Comparison of ENCODE assay signal across 9 mouse cellular contexts in the genomic region with DNA sequence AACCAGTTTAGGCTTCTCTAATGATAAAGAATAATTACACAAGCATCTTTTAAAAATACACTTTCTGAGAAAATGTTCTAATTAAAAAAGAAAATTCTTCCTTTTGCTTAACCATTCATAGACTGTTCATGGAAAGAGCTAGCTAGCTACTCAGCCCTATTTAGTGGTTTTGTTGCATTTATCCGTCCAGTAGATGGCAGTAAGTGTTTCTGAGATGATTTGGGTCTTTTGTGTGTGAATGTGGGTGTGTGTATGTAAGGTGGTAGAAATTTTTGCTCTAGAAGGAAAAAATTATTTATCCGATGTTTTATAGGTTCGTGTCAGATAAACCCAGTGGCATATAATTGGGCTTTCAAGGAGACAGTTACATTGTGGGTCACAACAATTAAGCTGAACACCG.
DNase-seq lines count a peak whose midpoint lies in the region; ATAC-seq and TF ChIP-seq lines count a peak whose summit lies in the region.
"Had no signal": no experiment of that assay in that cellular context is flagged by ENCODE, and none has a peak within 500 bp of the region (broad histone marks: within the 10 kb centered on the region; RNA-seq: fewer than 3 reads in every experiment).

No protein-coding gene starts in this region.

- TF ChIP-seq EP300 in heart, postnatal 0 days (IDR thresholded peaks at IDR 0.05; ENCODE audit: low read depth), result no peak

- no peak for ATAC-seq in heart, postnatal 0 days (ENCODE audit: insufficient read depth, low read depth)
- peak; percentile 67; the same call in 1 of the 2 replicates for ATAC-seq in midbrain, embryonic 11.5 days (ENCODE audit: low FRiP score)
- ATAC-seq in forebrain, embryonic 15.5 days (replicated peaks), result peak; percentile 82

- H3K9ac ChIP-seq in heart, postnatal 0 days (replicated peaks; ENCODE audit: low read depth, low read length), result no peak overlapping the region
- no peak overlapping the region for H3K9ac ChIP-seq in midbrain, embryonic 11.5 days (ENCODE audit: low read length)
- no peak overlapping the region for H3K9ac ChIP-seq in forebrain, embryonic 15.5 days (replicated peaks)
- H3K9ac ChIP-seq: heart, embryonic 13.5 days had no signal

- H3K36me3 ChIP-seq in heart, postnatal 0 days (replicated peaks; ENCODE audit: control insufficient read depth, insufficient read depth, low read length), result no peaks in the 10 kb centered on the region
- H3K36me3 ChIP-seq in heart, embryonic 10.5 days, result no peaks in the 10 kb centered on the region
- H3K36me3 ChIP-seq in midbrain, embryonic 11.5 days (ENCODE audit: control insufficient read depth, insufficient read depth, low read length), result no peaks in the 10 kb centered on the region
- no peaks in the 10 kb centered on the region for H3K36me3 ChIP-seq in midbrain, embryonic 10.5 days
- no peaks in the 10 kb centered on the region for H3K36me3 ChIP-seq in forebrain, embryonic 15.5 days
- H3K36me3 ChIP-seq: heart, embryonic 13.5 days had no signal

- no peaks in the 10 kb centered on the region for H3K4me1 ChIP-seq in heart, postnatal 0 days (ENCODE audit: control insufficient read depth, insufficient read depth)
- H3K4me1 ChIP-seq in heart, embryonic 10.5 days, result no peaks in the 10 kb centered on the region
- peaks cover 3% of the 10 kb centered on the region; the same call in 1 of the 2 replicates for H3K4me1 ChIP-seq in midbrain, embryonic 11.5 days (ENCODE audit: control insufficient read depth, insufficient read depth, low read length)
- H3K4me1 ChIP-seq in midbrain, embryonic 10.5 days, result no peaks in the 10 kb centered on the region
- H3K4me1 ChIP-seq in forebrain, embryonic 15.5 days, result no peaks in the 10 kb centered on the region

- no peak overlapping the region for H3K27ac ChIP-seq in heart, postnatal 0 days (ENCODE audit: low read depth)
- no peak overlapping the region for H3K27ac ChIP-seq in heart, embryonic 10.5 days
- H3K27ac ChIP-seq in midbrain, embryonic 11.5 days (ENCODE audit: low read depth, low read length), result no peak overlapping the region
- no peak overlapping the region for H3K27ac ChIP-seq in midbrain, embryonic 10.5 days (replicated peaks)
- H3K27ac ChIP-seq in forebrain, embryonic 15.5 days (replicated peaks), result no peak overlapping the region
- H3K27ac ChIP-seq: heart, embryonic 13.5 days had no signal

- H3K4me2 ChIP-seq in heart, postnatal 0 days (ENCODE audit: low read depth, low read length), result no peak overlapping the region
- H3K4me2 ChIP-seq in midbrain, embryonic 11.5 days, result no peak overlapping the region
- H3K4me2 ChIP-seq in forebrain, embryonic 15.5 days (replicated peaks), result no peak overlapping the region
- H3K4me2 ChIP-seq: heart, embryonic 13.5 days had no signal

- no peak overlapping the region for H3K4me3 ChIP-seq in heart, postnatal 0 days (ENCODE audit: low read depth, low read length)
- H3K4me3 ChIP-seq in heart, embryonic 10.5 days, result no peak overlapping the region
- H3K4me3 ChIP-seq in midbrain, embryonic 11.5 days (ENCODE audit: low read depth, low read length), result no peak overlapping the region
- H3K4me3 ChIP-seq in midbrain, embryonic 10.5 days, result no peak overlapping the region
- no peak overlapping the region for H3K4me3 ChIP-seq in forebrain, embryonic 15.5 days
- H3K4me3 ChIP-seq: heart, embryonic 13.5 days had no signal

- 48% methylated on average over 4 of the region's 4 CpGs for WGBS in heart, postnatal 0 days
- 57% methylated on average over 4 of the region's 4 CpGs for WGBS in heart, embryonic 10.5 days
- 53% methylated on average over 4 of the region's 4 CpGs for WGBS in midbrain, embryonic 11.5 days
- WGBS in midbrain, embryonic 10.5 days, result 64% methylated on average over 4 of the region's 4 CpGs
- 39% methylated on average over 4 of the region's 4 CpGs for WGBS in forebrain, embryonic 15.5 days

- TF ChIP-seq CTCF in heart, postnatal 0 days (IDR thresholded peaks at IDR 0.05; ENCODE audit: low read depth), result peak; percentile 78

- no peaks in the 10 kb centered on the region for H3K9me3 ChIP-seq in heart, postnatal 0 days (replicated peaks; ENCODE audit: control insufficient read depth, low read length)
- H3K9me3 ChIP-seq in heart, embryonic 10.5 days, result no peaks in the 10 kb centered on the region
- no peaks in the 10 kb centered on the region for H3K9me3 ChIP-seq in midbrain, embryonic 11.5 days (ENCODE audit: control insufficient read depth, low read length)
- H3K9me3 ChIP-seq in midbrain, embryonic 10.5 days (replicated peaks), result no peaks in the 10 kb centered on the region
- H3K9me3 ChIP-seq in forebrain, embryonic 15.5 days, result no peaks in the 10 kb centered on the region
- H3K9me3 ChIP-seq: heart, embryonic 13.5 days had no signal

- no peaks in the 10 kb centered on the region for H3K27me3 ChIP-seq in heart, postnatal 0 days (ENCODE audit: control insufficient read depth, insufficient read depth, low read length)
- H3K27me3 ChIP-seq in heart, embryonic 10.5 days (ENCODE audit: insufficient read depth, poor library complexity, severe bottlenecking), result no peaks in the 10 kb centered on the region
- no peaks in the 10 kb centered on the region for H3K27me3 ChIP-seq in midbrain, embryonic 11.5 days (ENCODE audit: control insufficient read depth, insufficient read depth, low read length)
- H3K27me3 ChIP-seq in midbrain, embryonic 10.5 days (ENCODE audit: low read depth, poor library complexity, severe bottlenecking), result no peaks in the 10 kb centered on the region
- no peaks in the 10 kb centered on the region; the same call in 1 of the 2 replicates for H3K27me3 ChIP-seq in forebrain, embryonic 15.5 days
- H3K27me3 ChIP-seq: heart, embryonic 13.5 days had no signal

- peak; percentile 13 for DNase-seq in heart, postnatal 0 days (ENCODE audit: low spot score)
- no peak for DNase-seq in heart, embryonic 10.5 days (ENCODE audit: low spot score)
- no peak for DNase-seq in midbrain, embryonic 11.5 days (ENCODE audit: low spot score, missing footprints)
- no peak for DNase-seq in midbrain, embryonic 10.5 days (ENCODE audit: low spot score)
- DNase-seq in retina, postnatal 1 day, result peak; percentile 58
- DNase-seq in urinary bladder, postnatal 25 days (ENCODE audit: low spot score), result no peak
- no peak for DNase-seq in kidney, postnatal 25 days

Comparison
In these comparisons a context has a peak if more than half of its experiments do, and no peak if none do; other contexts are left out.
1. DNase-seq: peak in heart, postnatal 0 days (single experiment) and retina, postnatal 1 day (single experiment); none in heart, embryonic 10.5 days (single experiment), midbrain, embryonic 11.5 days (single experiment), midbrain, embryonic 10.5 days (single experiment), urinary bladder, postnatal 25 days (single experiment) and kidney, postnatal 25 days (0 of 2).